Mouse (Mus musculus): ENCODE results near the gene Rpl29.

Rpl29 gene

GRCm38 (mm10) chr9:106473081-106473752 lies 44.0 kb downstream of the Rpl29 start:
- no peak for ATAC-seq (ENCODE audit: low TSS enrichment)

- no peak for ATAC-seq (ENCODE audit: low TSS enrichment)
These were observed 44.5 kb downstream of the Rpl29 start for GRCm38 (mm10) chr9:106473753-106474105.

- no peak for ATAC-seq (ENCODE audit: low TSS enrichment)
These were observed 45.2 kb downstream of the Rpl29 start for GRCm38 (mm10) chr9:106474456-106474855.

- ATAC-seq (ENCODE audit: low TSS enrichment) = no peak
These were observed 45.8 kb downstream of the Rpl29 start for GRCm38 (mm10) chr9:106475046-106475445.

DNA sequence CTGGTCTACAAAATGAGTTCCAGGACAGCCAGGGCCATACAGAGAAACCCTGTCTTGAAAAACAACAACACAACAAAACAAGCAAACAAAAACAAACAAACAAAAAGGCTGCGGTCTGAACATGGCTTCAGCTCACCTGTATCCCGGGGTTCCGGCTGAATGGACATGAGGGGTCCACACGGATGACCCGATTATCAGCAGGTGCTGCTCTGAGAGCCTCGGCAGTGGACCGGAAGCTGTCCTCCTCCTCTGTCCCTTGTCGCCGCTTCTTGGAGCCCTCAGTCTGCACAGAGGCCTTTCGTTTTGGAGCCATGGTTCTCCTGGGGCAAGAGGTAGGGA lies 46.4 kb downstream of the Rpl29 start, which contains the start of gene Rrp9:
TSS of gene Rrp9 (plus strand) at position 301 of the 339 bp plus-strand sequence.
- no peak for ATAC-seq (ENCODE audit: low TSS enrichment)

DNA sequence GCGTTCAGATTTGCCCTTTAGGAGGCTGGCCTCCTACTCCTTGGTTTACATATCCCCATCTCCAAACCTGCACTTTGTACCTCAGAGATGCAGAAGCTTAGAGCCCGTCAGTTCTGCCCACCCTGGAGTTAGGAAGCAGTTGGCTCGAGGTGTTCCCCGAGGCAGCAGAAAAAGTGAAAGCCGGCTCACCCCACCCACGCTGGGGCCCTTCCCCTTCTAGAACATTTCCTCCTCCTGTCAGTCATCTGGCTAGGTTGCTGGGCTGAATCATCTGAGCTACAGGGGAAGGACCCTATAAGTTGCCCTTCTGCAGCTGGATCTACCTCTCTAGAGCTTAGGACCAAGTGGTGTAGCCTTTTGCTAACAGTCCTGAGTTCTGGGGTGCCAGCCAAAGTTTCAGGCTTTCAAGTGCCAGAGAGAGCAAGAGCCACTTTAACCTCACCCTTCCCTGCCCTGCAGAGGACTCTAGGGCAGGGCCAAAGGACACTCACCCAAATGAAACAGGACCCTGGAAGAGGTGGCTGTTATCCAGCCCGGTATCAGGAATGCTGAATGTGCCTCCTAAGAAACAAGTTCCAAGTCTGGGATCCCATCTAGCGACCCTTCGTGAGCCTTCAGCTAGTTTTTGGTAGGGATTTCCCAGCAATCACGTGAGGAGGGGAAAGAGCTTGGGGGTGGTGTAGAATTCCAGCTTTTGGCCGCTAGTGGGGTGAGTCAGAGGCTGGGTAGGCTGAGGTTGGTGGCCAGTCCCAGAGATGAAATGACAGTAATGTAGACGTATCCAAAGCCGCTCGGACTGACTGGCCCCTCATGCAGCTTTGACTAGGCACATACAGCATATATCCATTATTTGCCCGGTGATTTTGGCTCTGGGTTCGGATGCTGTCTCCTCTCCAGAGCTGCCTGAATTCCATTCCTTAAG lies 47.0 kb downstream of the Rpl29 start:
- ATAC-seq (ENCODE audit: low TSS enrichment) = peak; percentile 19; the same call in 1 of the 2 replicates

GRCm38 (mm10) chr9:106476924-106477484 lies 47.8 kb downstream of the Rpl29 start, which contains the start of gene Parp3:
Parp3 (minus strand) TSS chr9:106476949.
- ATAC-seq (ENCODE audit: low TSS enrichment) = peak; percentile 94

GRCm38 (mm10) chr9:106477649-106478048 lies 48.4 kb downstream of the Rpl29 start:
- ATAC-seq (ENCODE audit: low TSS enrichment) = no peak

DNA sequence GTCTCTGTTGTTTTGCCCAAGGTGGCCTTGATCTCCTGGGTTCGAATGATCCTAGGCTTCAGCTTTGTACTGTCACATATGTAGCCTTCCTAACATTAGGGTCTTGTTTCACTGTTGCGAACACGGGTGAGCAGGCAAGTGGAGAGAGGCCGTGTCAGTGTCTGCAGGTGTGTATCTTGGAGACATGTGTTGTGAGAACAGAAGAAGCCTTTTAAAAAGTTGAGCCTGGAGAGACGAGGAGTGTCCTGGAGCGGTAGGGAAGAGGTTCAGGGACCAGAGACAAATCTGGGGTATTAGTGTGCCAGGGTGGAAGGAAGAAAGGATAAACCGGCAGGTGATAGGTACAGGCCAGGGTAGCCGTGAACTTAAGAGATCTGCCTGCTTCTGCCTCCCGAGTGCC lies 48.8 kb downstream of the Rpl29 start:
- ATAC-seq (ENCODE audit: low TSS enrichment) = no peak

GRCm38 (mm10) chr9:106480541-106480940 lies 51.3 kb downstream of the Rpl29 start:
- no peak for ATAC-seq (ENCODE audit: low TSS enrichment)

DNA sequence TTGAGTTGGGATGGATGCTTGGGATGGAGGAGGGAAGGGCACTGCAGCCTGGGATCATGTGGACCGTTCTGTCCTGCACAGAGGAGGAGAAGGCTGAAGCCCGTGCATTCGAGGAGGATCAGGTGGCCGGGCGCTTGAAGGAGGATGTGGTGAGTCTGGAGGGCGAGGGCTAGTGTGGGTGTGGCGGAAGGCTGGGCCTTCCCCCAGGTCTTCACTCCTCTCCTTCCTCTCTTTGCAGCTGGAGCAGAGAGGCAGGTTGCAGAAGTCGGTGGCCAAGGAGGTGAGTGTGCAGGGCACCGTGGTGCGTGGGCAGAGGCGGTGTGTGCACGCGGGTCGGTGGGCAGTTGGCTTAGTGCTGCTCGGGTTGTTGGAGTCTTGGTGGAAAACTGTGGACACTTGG lies 51.8 kb downstream of the Rpl29 start:
- ATAC-seq (ENCODE audit: low TSS enrichment) = no peak
